Mouse (Mus musculus) bone marrow, adult 2 months (tissue): ENCODE results near the gene Tpd52l1. TPM values are rescaled to one million over a fixed set of nuclear protein-coding genes. Genes with fewer than 3 reads are reported as not detected.

Experiments
- H3K27ac ChIP-seq: fragments of 200-500 bp; 2 replicates; pipeline ENCODE4 v1.5.1; 2012; ENCODE audit warnings: low read depth, mild to moderate bottlenecking, control low read depth, inconsistent platforms, low read length; ENCODE audit not compliant: control insufficient read depth, poor library complexity, insufficient read depth
- H3K4me1 ChIP-seq: fragments of 200-500 bp; 2 replicates; pipeline ENCODE4 v1.6.1; 2011; ENCODE audit warnings: low read length; ENCODE audit not compliant: control insufficient read depth, insufficient read depth
- H3K4me3 ChIP-seq: fragments of 200-500 bp; replicated peaks from 2 replicates; pipeline ENCODE3; 2011; ENCODE audit warnings: mild to moderate bottlenecking, low read depth, low read length, control low read depth; ENCODE audit not compliant: control insufficient read depth
- CTCF ChIP-seq: fragments of 200-500 bp; IDR thresholded peaks from 2 replicates; pipeline ENCODE4 v1.5.1; 2011; ENCODE audit warnings: low read length, control low read depth; ENCODE audit not compliant: control insufficient read depth, insufficient read depth
- POLR2A ChIP-seq: fragments of 200-500 bp; IDR thresholded peaks from 2 replicates; pipeline ENCODE4 v1.6.1; 2011; ENCODE audit warnings: low read depth, mild to moderate bottlenecking, control low read depth, low read length, borderline replicate concordance; ENCODE audit not compliant: control insufficient read depth
- WGBS: fragments of 180-500 bp; shearing (Covaris S2); methylation state at CpG from one replicate; pipeline ENCODE4 v1.1.7; 2018; 5-methylcytosine and 5-hydroxymethylcytosine counted together
- polyA plus RNA-seq: library from polyadenylated mRNA; stranded (reverse); fragments of >200 nt; gene quantifications from 2 replicates; pipeline ENCODE4 v1.2.4, GENCODE M21; 2011; ENCODE audit warnings: low replicate concordance; ENCODE audit not compliant: missing spikeins, insufficient read depth, insufficient read length

The Tpd52l1 gene
- polyA plus RNA-seq, 1 experiment = 1.9 TPM

GRCm38 (mm10) chr10:31298263-31298662, 147.5 kb downstream of the Tpd52l1 start:
- H3K27ac ChIP-seq = no peak overlapping the region
- 59% methylated on average over 2 of the region's 2 CpGs for WGBS
- TF ChIP-seq POLR2A (no peak), CTCF (no peak)
- no peak overlapping the region for H3K4me3 ChIP-seq
- H3K4me1 ChIP-seq = no peaks in the 10 kb centered on the region; the same call in 1 of the 2 replicates

GRCm38 (mm10) chr10:31297106-31297505, 148.7 kb downstream of the Tpd52l1 start:
- 57% methylated on average over 4 of the region's 4 CpGs for WGBS
- no peak overlapping the region for H3K27ac ChIP-seq
- TF ChIP-seq POLR2A = no peak
- no peak for TF ChIP-seq CTCF

DNA sequence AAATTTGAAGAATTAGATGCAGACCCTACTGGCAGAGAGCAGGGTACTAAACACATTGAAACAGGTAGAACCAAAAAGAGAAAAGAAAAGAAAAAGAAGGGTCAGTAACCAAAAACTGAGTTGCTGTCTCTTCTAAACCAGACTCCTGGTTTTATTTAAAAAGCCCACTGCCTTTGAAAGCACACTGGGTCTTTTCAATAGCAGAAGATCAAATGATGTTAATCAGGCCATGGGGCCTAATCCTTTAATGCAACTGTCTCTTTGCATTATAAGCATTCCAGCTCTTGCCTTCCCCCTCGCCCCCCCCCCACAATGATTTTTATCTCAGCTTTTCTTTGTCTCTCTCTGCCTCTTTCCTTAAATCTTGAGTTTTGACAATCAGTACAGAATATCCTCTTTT, 149.3 kb downstream of the Tpd52l1 start:
- 28% methylated on average over 1 of the region's 1 CpGs for WGBS

More at GRCm38 (mm10) chr10:31297106-31297505, 148.7 kb downstream of the Tpd52l1 start:
- Histone ChIP-seq H3K4me1 (no peaks in the 10 kb centered on the region; the same call in 1 of the 2 replicates), H3K4me3 (no peak overlapping the region)

GRCm38 (mm10) chr10:31295705-31296104, 150.1 kb downstream of the Tpd52l1 start:
- no peaks in the 10 kb centered on the region; the same call in 1 of the 2 replicates for H3K4me1 ChIP-seq
- 72% methylated on average over 5 of the region's 5 CpGs for WGBS
- no peak for TF ChIP-seq CTCF
- H3K4me3 ChIP-seq = no peak overlapping the region
- H3K27ac ChIP-seq = no peak overlapping the region

More for the DNA sequence above, 149.3 kb downstream of the Tpd52l1 start:
- no peaks in the 10 kb centered on the region; the same call in 1 of the 2 replicates for H3K4me1 ChIP-seq
- H3K4me3 ChIP-seq = no peak overlapping the region
- TF ChIP-seq CTCF = no peak
- no peak overlapping the region for H3K27ac ChIP-seq

GRCm38 (mm10) chr10:31288697-31289390, 156.9 kb downstream of the Tpd52l1 start:
- Histone ChIP-seq H3K27ac (no peak overlapping the region), H3K4me1 (no peaks in the 10 kb centered on the region), H3K4me3 (no peak overlapping the region)
- no peak for TF ChIP-seq CTCF
- TF ChIP-seq POLR2A = no peak
- 74% methylated on average over 4 of the region's 4 CpGs for WGBS

GRCm38 (mm10) chr10:31287787-31288186, 158.0 kb downstream of the Tpd52l1 start:
- H3K4me1 ChIP-seq = no peaks in the 10 kb centered on the region
- TF ChIP-seq CTCF (no peak), POLR2A (no peak)
- H3K27ac ChIP-seq = no peak overlapping the region
- no peak overlapping the region for H3K4me3 ChIP-seq

Other genes with a start within 250 kb of the Tpd52l1 start
- gene Hddc2, start 132.6 kb downstream of the Tpd52l1 start, polyA plus RNA-seq = 13.8 and 16.0 TPM in 2 replicates
- 0.50 TPM in 1 of 2 replicates, not detected in the other for gene Rnf217, start 163.2 kb upstream of the Tpd52l1 start, polyA plus RNA-seq